Mouse (Mus musculus) CH12.LX (cell line): Measurements from ENCODE around the gene Rpl9. TPM values are rescaled to one million over a fixed set of nuclear protein-coding genes. Genes with fewer than 3 reads are reported as not detected.

Source experiments
- DNase-seq: peaks from one replicate; pipeline ENCODE4 v3.0.0-alpha.2; 2013; ENCODE audit errors: extremely low read depth
- H3K27ac ChIP-seq: 2 replicates; pipeline ENCODE4 v1.5.1; 2012; ENCODE audit warnings: low read depth, mild to moderate bottlenecking, control low read depth, moderate library complexity; ENCODE audit not compliant: insufficient read depth
- H3K27me3 ChIP-seq: replicated peaks from 2 replicates; pipeline ENCODE3; 2012; ENCODE audit warnings: inconsistent platforms
- H3K36me3 ChIP-seq, 2 experiments: replicated peaks in 1 of 2; 2 replicates each; pipeline versions ENCODE3 to v1.6.1; 2012; ENCODE audit warnings: inconsistent platforms in 1 of 2, low read length in 1 of 2, mild to moderate bottlenecking in 1 of 2, mixed read lengths in 1 of 2, moderate library complexity in 1 of 2; ENCODE audit not compliant: control insufficient read depth in 1 of 2, insufficient read depth in 1 of 2
- H3K4me1 ChIP-seq, 2 experiments: 2 replicates each; pipeline ENCODE4 v1.6.1; 2012; ENCODE audit warnings: inconsistent platforms in 1 of 2, moderate library complexity in 1 of 2; ENCODE audit not compliant: insufficient read depth in 2 of 2, control insufficient read depth in 1 of 2
- H3K4me2 ChIP-seq: 2 replicates; pipeline ENCODE4 v1.6.1; 2012; ENCODE audit warnings: low read depth, mild to moderate bottlenecking, control low read depth; ENCODE audit not compliant: poor library complexity, insufficient read depth, severe bottlenecking
- H3K4me3 ChIP-seq, 3 experiments: fragments of 150-350 bp in 1 of 3; sonication (generic) in 1 of 3; replicated peaks in 1 of 3; 2 replicates each; pipeline versions ENCODE3 to v1.5.1; 2011 to 2012; ENCODE audit warnings: low read depth in 2 of 3, low read length in 2 of 3, mild to moderate bottlenecking in 2 of 3, moderate library complexity in 2 of 3, control low read depth in 1 of 3, improper control_type of control experiment in 1 of 3, inconsistent platforms in 1 of 3, mixed read lengths in 1 of 3; ENCODE audit not compliant: poor library complexity in 1 of 3
- H3K79me2 ChIP-seq: replicated peaks from 2 replicates; pipeline ENCODE4 v1.6.1; 2012; ENCODE audit warnings: mild to moderate bottlenecking, moderate library complexity; ENCODE audit not compliant: control insufficient read depth, poor library complexity, insufficient read depth, severe bottlenecking; ENCODE audit errors: extremely low read depth
- H3K9ac ChIP-seq: 2 replicates; pipeline ENCODE4 v1.6.1; 2012; ENCODE audit warnings: low read depth, mild to moderate bottlenecking, control low read depth, moderate library complexity; ENCODE audit not compliant: insufficient read depth
- H3K9me3 ChIP-seq: replicated peaks from 2 replicates; pipeline ENCODE3; 2012; ENCODE audit warnings: low read length, inconsistent platforms, mixed read lengths
- BHLHE40 ChIP-seq: IDR thresholded peaks from 2 replicates; pipeline ENCODE4 v1.6.1; 2011; ENCODE audit warnings: mild to moderate bottlenecking, low read depth, low read length, improper control_type of control experiment
- ETS1 ChIP-seq: conservative IDR thresholded peaks from 2 replicates; pipeline ENCODE4 v1.6.1; 2012; ENCODE audit warnings: low read depth, mild to moderate bottlenecking, inconsistent platforms, low read length, improper control_type of control experiment, moderate library complexity
- GABPA ChIP-seq: IDR thresholded peaks from 2 replicates; pipeline ENCODE4 v1.6.1; 2012; ENCODE audit warnings: low read depth, low read length, improper control_type of control experiment, inconsistent platforms; ENCODE audit not compliant: insufficient replicate concordance
- HCFC1 ChIP-seq: IDR thresholded peaks from 2 replicates; pipeline ENCODE4 v1.6.1; 2012; ENCODE audit warnings: low read depth, mild to moderate bottlenecking, inconsistent platforms, low read length, improper control_type of control experiment
- JUN ChIP-seq: IDR thresholded peaks from 2 replicates; pipeline ENCODE4 v1.6.1; 2011; ENCODE audit warnings: low read depth, mild to moderate bottlenecking, low read length, improper control_type of control experiment, moderate library complexity; ENCODE audit not compliant: insufficient read depth
- KAT2A ChIP-seq: IDR thresholded peaks from 2 replicates; pipeline ENCODE4 v1.6.1; 2012; ENCODE audit warnings: low read length, improper control_type of control experiment, inconsistent platforms; ENCODE audit not compliant: insufficient replicate concordance
- MAFK ChIP-seq: IDR thresholded peaks from 2 replicates; pipeline ENCODE4 v1.6.1; 2011; ENCODE audit warnings: low read length, improper control_type of control experiment; ENCODE audit not compliant: insufficient replicate concordance
- MEF2A ChIP-seq: IDR thresholded peaks from 2 replicates; pipeline ENCODE4 v1.6.1; 2014; ENCODE audit warnings: low read depth, mild to moderate bottlenecking, inconsistent platforms, low read length, improper control_type of control experiment, borderline replicate concordance
- MXI1 ChIP-seq: IDR thresholded peaks from 2 replicates; pipeline ENCODE4 v1.6.1; 2011; ENCODE audit warnings: mild to moderate bottlenecking, low read depth, low read length, improper control_type of control experiment
- RCOR1 ChIP-seq: conservative IDR thresholded peaks from 2 replicates; pipeline ENCODE4 v1.6.1; 2012; ENCODE audit warnings: low read depth, mild to moderate bottlenecking, inconsistent platforms, low read length, improper control_type of control experiment
- USF1 ChIP-seq: IDR thresholded peaks from 2 replicates; pipeline ENCODE4 v1.6.1; 2014; ENCODE audit warnings: low read depth, mild to moderate bottlenecking, inconsistent platforms, low read length, improper control_type of control experiment
- ZC3H11A ChIP-seq: IDR thresholded peaks from 2 replicates; pipeline ENCODE4 v1.6.1; 2012; ENCODE audit warnings: low read depth, mild to moderate bottlenecking, inconsistent platforms, low read length, improper control_type of control experiment
- ZKSCAN1 ChIP-seq: IDR thresholded peaks from 2 replicates; pipeline ENCODE4 v1.6.1; 2012; ENCODE audit warnings: low read depth, inconsistent platforms, low read length, improper control_type of control experiment, borderline replicate concordance
- ZMIZ1 ChIP-seq: IDR thresholded peaks from 2 replicates; pipeline ENCODE4 v1.6.1; 2012; ENCODE audit warnings: low read depth, mild to moderate bottlenecking, inconsistent platforms, low read length, improper control_type of control experiment
- dilution Hi-C: fragments of 300-500 bp; cut with MboI; formaldehyde crosslinking; loops from 2 replicates; pipeline ENCODE4 v1.14.3; 2020; ENCODE audit warnings: low sequenced_read_pairs; ENCODE audit not compliant: extremely low pct_unique_long_range_greater_than_20kb, extremely low pct_ligation_motif_present
- in situ Hi-C: fragments of 300-500 bp; cut with MboI; formaldehyde crosslinking; loops from 3 replicates; pipeline ENCODE4 v1.14.3; 2019; ENCODE audit warnings: low sequenced_read_pairs, low pct_ligation_motif_present, low pct_unique_long_range_greater_than_20kb, mixed read lengths
- polyA plus RNA-seq: library from polyadenylated mRNA; unstranded; fragments of >175 nt; gene quantifications from 2 replicates; pipeline ENCODE4 v1.2.1, GENCODE M21; 2012; ENCODE audit warnings: low read depth; ENCODE audit not compliant: insufficient read length
- total RNA-seq, 2 experiments: library from RNA; depleted of rRNA; stranded (reverse); fragments of 300-350 nt in 1 of 2; fragments of >200 nt in 1 of 2; gene quantifications; 2 replicates each; pipeline ENCODE4 v1.2.3; 2012 to 2014

Rpl9 gene
- total and polyA plus RNA-seq, 3 experiments = 1,001 to 3,671 (median 2,286) TPM

GRCm38 (mm10) chr5:65390648-65391644 is at the start of gene Rpl9, which contains the start of gene Lias (continued):
- TF ChIP-seq BHLHE40 = peak; percentile 39; the same call in 1 of the 2 replicates
- TF ChIP-seq ZC3H11A = no peak

DNA sequence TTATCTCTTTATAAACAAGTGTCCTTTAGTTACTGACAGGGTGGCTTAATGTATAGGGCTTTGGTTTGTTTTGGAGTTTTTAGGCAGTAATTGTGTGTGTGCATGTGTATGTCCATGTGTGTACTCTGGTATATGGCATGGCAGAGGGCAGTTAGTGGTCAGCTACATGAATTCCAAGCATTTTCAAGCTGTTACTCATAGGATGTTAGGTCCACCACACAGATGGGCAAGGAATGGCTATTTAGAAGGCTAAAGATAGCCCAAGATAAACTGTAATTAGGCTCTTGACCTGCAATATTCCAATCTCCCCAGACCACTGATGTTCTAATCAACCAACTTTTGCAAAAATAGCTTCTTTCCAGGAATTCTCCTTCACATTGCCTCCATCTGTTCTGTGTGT is 46.8 kb upstream of the Rpl9 start:
- Histone ChIP-seq H3K36me3 (no peaks in the 10 kb centered on the region), H3K4me1 (peaks cover 0 to 27% of the 10 kb centered on the region in 2 experiments; a peak in 2 of 4 replicates), H3K27me3 (no peaks in the 10 kb centered on the region), H3K4me3 (no peak overlapping the region), H3K4me2 (no peak overlapping the region), H3K27ac (no peak overlapping the region), H3K9ac (no peak overlapping the region), H3K79me2 (no peaks in the 10 kb centered on the region), H3K9me3 (no peaks in the 10 kb centered on the region)
- DNase-seq = no peak
- dilution Hi-C loops (no loop called here), in situ Hi-C loops (no loop called here)
- TF ChIP-seq MXI1 (no peak), RCOR1 (no peak), ZKSCAN1 (no peak), MAFK (no peak), KAT2A (no peak), HCFC1 (no peak), ETS1 (no peak), USF1 (no peak), ZMIZ1 (no peak), GABPA (no peak), JUN (no peak), MEF2A (no peak)
